Comparison of ENCODE assay signal across 15 mouse cellular contexts in the genomic region with DNA sequence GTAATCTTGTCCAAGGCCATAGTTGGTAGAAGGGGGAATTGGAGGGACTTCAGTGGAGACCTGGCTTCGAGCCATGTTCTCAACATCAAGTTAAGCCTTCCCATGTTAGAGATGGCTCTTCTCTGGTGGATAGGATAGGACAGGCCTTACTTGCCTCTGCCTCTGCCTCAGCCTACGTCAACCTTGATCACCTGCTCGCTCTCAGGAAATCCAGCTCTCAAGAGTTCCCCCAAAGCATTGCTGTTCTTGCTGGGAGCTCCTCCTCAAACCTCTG.
A peak's percentile ranks its signal among the peaks of the same experiment; 100 is the strongest.
DNase-seq lines count a peak whose midpoint lies in the region; ATAC-seq and TF ChIP-seq lines count a peak whose summit lies in the region.
"Had no signal": no experiment of that assay in that cellular context is flagged by ENCODE, and none has a peak within 500 bp of the region (broad histone marks: within the 10 kb centered on the region; RNA-seq: fewer than 3 reads in every experiment).

No protein-coding gene starts in this region.

- no peak overlapping the region for H3K9ac ChIP-seq in hindbrain, embryonic 14.5 days
- H3K9ac ChIP-seq in hindbrain, embryonic 11.5 days (ENCODE audit: low read depth, low read length) = no peak overlapping the region
- no peak overlapping the region for H3K9ac ChIP-seq in lung, postnatal 0 days (replicated peaks; ENCODE audit: low read depth)
- H3K9ac ChIP-seq in midbrain, embryonic 16.5 days (ENCODE audit: low read depth, low read length) = no peak overlapping the region
- H3K9ac ChIP-seq: heart, embryonic 15.5 days had no signal

- no peak overlapping the region for H3K4me3 ChIP-seq in hindbrain, embryonic 14.5 days (replicated peaks; ENCODE audit: low read length)
- no peak overlapping the region for H3K4me3 ChIP-seq in hindbrain, embryonic 11.5 days (ENCODE audit: low read depth, low read length)
- H3K4me3 ChIP-seq in lung, postnatal 0 days (ENCODE audit: low read depth, low read length) = no peak overlapping the region
- no peak overlapping the region for H3K4me3 ChIP-seq in limb, embryonic 10.5 days
- no peak overlapping the region for H3K4me3 ChIP-seq in midbrain, embryonic 16.5 days (ENCODE audit: low read depth, low read length)
- H3K4me3 ChIP-seq: forebrain, embryonic 10.5 days; heart, embryonic 15.5 days; layer of hippocampus, adult 2 months had no signal

- H3K4me1 ChIP-seq in hindbrain, embryonic 14.5 days (replicated peaks; ENCODE audit: control insufficient read depth, insufficient read depth, low read length) = peaks cover 10% of the 10 kb centered on the region; the same call in 1 of the 2 replicates
- H3K4me1 ChIP-seq in hindbrain, embryonic 11.5 days (replicated peaks; ENCODE audit: control insufficient read depth, insufficient read depth, low read length) = no peaks in the 10 kb centered on the region
- H3K4me1 ChIP-seq in lung, postnatal 0 days (ENCODE audit: insufficient read depth, low read depth, low read length) = no peaks in the 10 kb centered on the region
- peaks cover 4% of the 10 kb centered on the region for H3K4me1 ChIP-seq in limb, embryonic 10.5 days
- peaks cover 3% of the 10 kb centered on the region; the same call in 1 of the 2 replicates for H3K4me1 ChIP-seq in midbrain, embryonic 16.5 days (ENCODE audit: control insufficient read depth, insufficient read depth, low read length)

- no peak for DNase-seq in hindbrain, embryonic 14.5 days (ENCODE audit: low spot score)
- DNase-seq in hindbrain, embryonic 11.5 days (ENCODE audit: low spot score) = no peak
- DNase-seq in lung, postnatal 0 days (ENCODE audit: low spot score) = peak; percentile 30
- DNase-seq in lung, postnatal 14 days = no peak
- DNase-seq in limb, embryonic 10.5 days (ENCODE audit: low spot score) = no peak
- DNase-seq in left cerebral cortex, adult 18-20 months (ENCODE audit: low spot score in 2 of 2) = no peak
- DNase-seq: cerebellum, adult 9-10 months; heart, postnatal 4 days; right cerebral cortex, postnatal 14 days had no signal

- no peaks in the 10 kb centered on the region for H3K36me3 ChIP-seq in hindbrain, embryonic 14.5 days (replicated peaks; ENCODE audit: control insufficient read depth, insufficient read depth)
- H3K36me3 ChIP-seq in hindbrain, embryonic 11.5 days (ENCODE audit: control insufficient read depth, insufficient read depth, low read length) = no peaks in the 10 kb centered on the region
- H3K36me3 ChIP-seq in lung, postnatal 0 days (ENCODE audit: insufficient read depth, low read length) = no peaks in the 10 kb centered on the region
- peaks cover 24% of the 10 kb centered on the region for H3K36me3 ChIP-seq in limb, embryonic 10.5 days
- H3K36me3 ChIP-seq in midbrain, embryonic 16.5 days (ENCODE audit: control insufficient read depth, insufficient read depth, low read length) = no peaks in the 10 kb centered on the region

- WGBS in hindbrain, embryonic 14.5 days = 66% methylated on average over 3 of the region's 3 CpGs
- WGBS in hindbrain, embryonic 11.5 days = 96% methylated on average over 3 of the region's 3 CpGs
- WGBS in lung, postnatal 0 days = 73% methylated on average over 3 of the region's 3 CpGs
- WGBS in limb, embryonic 10.5 days = 90% methylated on average over 3 of the region's 3 CpGs
- WGBS in midbrain, embryonic 16.5 days = 71% methylated on average over 3 of the region's 3 CpGs

- no peak overlapping the region for H3K4me2 ChIP-seq in hindbrain, embryonic 14.5 days (replicated peaks)
- H3K4me2 ChIP-seq in hindbrain, embryonic 11.5 days (replicated peaks; ENCODE audit: low read depth, low read length) = no peak overlapping the region
- H3K4me2 ChIP-seq in lung, postnatal 0 days (replicated peaks; ENCODE audit: low read depth, low read length) = no peak overlapping the region
- H3K4me2 ChIP-seq in midbrain, embryonic 16.5 days (ENCODE audit: low read length) = no peak overlapping the region
- H3K4me2 ChIP-seq: heart, embryonic 15.5 days had no signal

- H3K27me3 ChIP-seq in hindbrain, embryonic 14.5 days (ENCODE audit: control insufficient read depth, insufficient read depth, low read length) = no peaks in the 10 kb centered on the region
- H3K27me3 ChIP-seq in hindbrain, embryonic 11.5 days (ENCODE audit: control insufficient read depth, insufficient read depth, low read length) = no peaks in the 10 kb centered on the region
- H3K27me3 ChIP-seq in lung, postnatal 0 days (replicated peaks; ENCODE audit: insufficient read depth, low read length) = no peaks in the 10 kb centered on the region
- no peaks in the 10 kb centered on the region for H3K27me3 ChIP-seq in limb, embryonic 10.5 days (ENCODE audit: low read depth, poor library complexity, severe bottlenecking)
- no peaks in the 10 kb centered on the region for H3K27me3 ChIP-seq in midbrain, embryonic 16.5 days (ENCODE audit: control insufficient read depth, insufficient read depth, low read depth, low read length)
- H3K27me3 ChIP-seq: heart, embryonic 15.5 days; Patski had no signal

- no peak overlapping the region for H3K27ac ChIP-seq in hindbrain, embryonic 14.5 days
- H3K27ac ChIP-seq in hindbrain, embryonic 11.5 days (ENCODE audit: low read depth, low read length) = no peak overlapping the region
- H3K27ac ChIP-seq in lung, postnatal 0 days (ENCODE audit: low read length) = no peak overlapping the region
- H3K27ac ChIP-seq in limb, embryonic 10.5 days = 0 out of 2 replicates have a peak overlapping the region, but pooled peaks have one; percentile 44
- H3K27ac ChIP-seq in midbrain, embryonic 16.5 days (ENCODE audit: low read length) = peak overlapping the region; percentile 43
- H3K27ac ChIP-seq: forebrain, embryonic 10.5 days; heart, embryonic 15.5 days; layer of hippocampus, adult 2 months had no signal

- no peak for TF ChIP-seq EP300 in lung, postnatal 0 days (IDR thresholded peaks at IDR 0.05)

- TF ChIP-seq CTCF in lung, postnatal 0 days (IDR thresholded peaks at IDR 0.05) = no peak

- 0 out of 2 replicates have a peak, but pooled peaks have one; percentile 4 for ATAC-seq in hindbrain, embryonic 14.5 days (ENCODE audit: low FRiP score)
- no peak for ATAC-seq in hindbrain, embryonic 11.5 days (ENCODE audit: low FRiP score)
- no peak for ATAC-seq in lung, postnatal 0 days
- no peak for ATAC-seq in midbrain, embryonic 16.5 days
- ATAC-seq: intestine, postnatal 0 days; Patski had no signal

- no peaks in the 10 kb centered on the region for H3K9me3 ChIP-seq in hindbrain, embryonic 14.5 days (ENCODE audit: control insufficient read depth, low read length)
- no peaks in the 10 kb centered on the region for H3K9me3 ChIP-seq in hindbrain, embryonic 11.5 days (ENCODE audit: control insufficient read depth, low read length)
- H3K9me3 ChIP-seq in lung, postnatal 0 days (ENCODE audit: low read length) = no peaks in the 10 kb centered on the region
- H3K9me3 ChIP-seq in limb, embryonic 10.5 days (replicated peaks) = no peaks in the 10 kb centered on the region
- H3K9me3 ChIP-seq in midbrain, embryonic 16.5 days (replicated peaks; ENCODE audit: control insufficient read depth, low read length, poor library complexity, severe bottlenecking) = no peaks in the 10 kb centered on the region
- H3K9me3 ChIP-seq: heart, embryonic 15.5 days had no signal

Comparison
In these comparisons a context has a peak if more than half of its experiments do, and no peak if none do; other contexts are left out.
1. H3K27ac ChIP-seq: peak in limb, embryonic 10.5 days (single experiment) and midbrain, embryonic 16.5 days (single experiment); none in hindbrain, embryonic 14.5 days (single experiment), hindbrain, embryonic 11.5 days (single experiment) and lung, postnatal 0 days (single experiment).